Mouse (Mus musculus) small intestine, adult 2 months (tissue): ENCODE data around the gene Fign. TPM values are rescaled to one million over a fixed set of nuclear protein-coding genes. Genes with fewer than 3 reads are reported as not detected.

Experiments used
- H3K27ac ChIP-seq: fragments of 200-500 bp; 2 replicates; pipeline ENCODE4 v1.5.1; 2012; ENCODE audit warnings: low read depth, low read length, control low read depth, inconsistent platforms; ENCODE audit not compliant: insufficient read depth
- H3K27me3 ChIP-seq: fragments of 200-500 bp; 2 replicates; pipeline ENCODE4 v1.6.1; 2012; ENCODE audit warnings: mild to moderate bottlenecking, moderate library complexity, low read length, inconsistent platforms; ENCODE audit not compliant: control insufficient read depth, insufficient read depth
- H3K36me3 ChIP-seq: fragments of 200-500 bp; 2 replicates; pipeline ENCODE4 v1.6.1; 2012; ENCODE audit warnings: mild to moderate bottlenecking, low read length, control low read depth, inconsistent platforms; ENCODE audit not compliant: control insufficient read depth, insufficient read depth
- H3K4me1 ChIP-seq: fragments of 200-500 bp; 2 replicates; pipeline ENCODE4 v1.6.1; 2012; ENCODE audit warnings: low read length, inconsistent platforms, mixed read lengths; ENCODE audit not compliant: control insufficient read depth, insufficient read depth, insufficient read length
- H3K4me3 ChIP-seq: fragments of 200-500 bp; 2 replicates; pipeline ENCODE4 v1.5.1; 2012; ENCODE audit warnings: low read depth, mild to moderate bottlenecking, control low read depth, inconsistent platforms, low read length, moderate library complexity
- CTCF ChIP-seq: fragments of 200-500 bp; IDR thresholded peaks from 2 replicates; pipeline ENCODE4 v1.5.1; 2012; ENCODE audit warnings: low read depth, mild to moderate bottlenecking, control low read depth, inconsistent platforms, low read length, moderate library complexity, mixed read lengths; ENCODE audit not compliant: insufficient replicate concordance, insufficient read length; ENCODE audit errors: extremely low read depth
- POLR2A ChIP-seq: fragments of 200-500 bp; IDR thresholded peaks from 2 replicates; pipeline ENCODE4 v1.6.1; 2012; ENCODE audit warnings: low read depth, mild to moderate bottlenecking, control low read depth, inconsistent platforms, low read length, moderate library complexity
- WGBS: fragments of 180-500 bp; shearing (Covaris S2); methylation state at CpG from one replicate; pipeline ENCODE4 v1.1.7; 2018; 5-methylcytosine and 5-hydroxymethylcytosine counted together
- polyA plus RNA-seq: library from polyadenylated mRNA; depleted of rRNA; stranded (reverse); fragments of >200 nt; gene quantifications from 2 replicates; pipeline ENCODE4 v1.2.3, GENCODE M21; 2012

The Fign gene
- polyA plus RNA-seq, 1 experiment: 0.22 TPM

- no peak overlapping the region for H3K4me3 ChIP-seq
- WGBS: 62% methylated on average over 5 of the region's 5 CpGs
- no peaks in the 10 kb centered on the region for H3K36me3 ChIP-seq
- H3K27ac ChIP-seq: no peak overlapping the region
- TF ChIP-seq CTCF (no peak), POLR2A (no peak)
- H3K27me3 ChIP-seq: no peaks in the 10 kb centered on the region
- no peaks in the 10 kb centered on the region for H3K4me1 ChIP-seq
Observed at GRCm38 (mm10) chr2:64059477-64059876, 38.4 kb downstream of the Fign start.

- WGBS: 61% methylated on average over 2 of the region's 2 CpGs
- Histone ChIP-seq H3K4me1 (no peaks in the 10 kb centered on the region), H3K27ac (no peak overlapping the region), H3K27me3 (no peaks in the 10 kb centered on the region), H3K36me3 (no peaks in the 10 kb centered on the region), H3K4me3 (no peak overlapping the region)
- TF ChIP-seq POLR2A: no peak
- TF ChIP-seq CTCF: no peak
Observed at GRCm38 (mm10) chr2:64048142-64048541, 49.7 kb downstream of the Fign start.

GRCm38 (mm10) chr2:64043099-64043498 is 54.7 kb downstream of the Fign start:
- H3K4me3 ChIP-seq: no peak overlapping the region
- TF ChIP-seq POLR2A (no peak), CTCF (no peak)
- WGBS: 71% methylated on average over 3 of the region's 3 CpGs
- H3K36me3 ChIP-seq: no peaks in the 10 kb centered on the region
- H3K27me3 ChIP-seq: no peaks in the 10 kb centered on the region
- H3K27ac ChIP-seq: no peak overlapping the region
- H3K4me1 ChIP-seq: no peaks in the 10 kb centered on the region

GRCm38 (mm10) chr2:64035393-64035792 is 62.4 kb downstream of the Fign start:
- WGBS: 71% methylated on average over 3 of the region's 3 CpGs
- Histone ChIP-seq H3K36me3 (no peaks in the 10 kb centered on the region), H3K4me1 (no peaks in the 10 kb centered on the region), H3K27me3 (no peaks in the 10 kb centered on the region), H3K27ac (no peak overlapping the region), H3K4me3 (no peak overlapping the region)
- TF ChIP-seq CTCF: no peak
- TF ChIP-seq POLR2A: no peak

GRCm38 (mm10) chr2:64033871-64034270 is 64.0 kb downstream of the Fign start:
- Histone ChIP-seq H3K4me3 (no peak overlapping the region), H3K27me3 (no peaks in the 10 kb centered on the region), H3K27ac (no peak overlapping the region), H3K36me3 (no peaks in the 10 kb centered on the region), H3K4me1 (no peaks in the 10 kb centered on the region)
- 77% methylated on average over 3 of the region's 3 CpGs for WGBS
- no peak for TF ChIP-seq CTCF
- no peak for TF ChIP-seq POLR2A

GRCm38 (mm10) chr2:64025961-64026360 is 71.9 kb downstream of the Fign start:
- TF ChIP-seq POLR2A: no peak
- TF ChIP-seq CTCF: no peak
- H3K4me1 ChIP-seq: no peaks in the 10 kb centered on the region
- no peaks in the 10 kb centered on the region for H3K27me3 ChIP-seq
- 81% methylated on average over 4 of the region's 4 CpGs for WGBS
- no peaks in the 10 kb centered on the region for H3K36me3 ChIP-seq
- H3K4me3 ChIP-seq: no peak overlapping the region
- no peak overlapping the region for H3K27ac ChIP-seq

- Histone ChIP-seq H3K27me3 (no peaks in the 10 kb centered on the region), H3K36me3 (no peaks in the 10 kb centered on the region), H3K27ac (no peak overlapping the region), H3K4me3 (no peak overlapping the region), H3K4me1 (no peaks in the 10 kb centered on the region)
- TF ChIP-seq POLR2A (no peak), CTCF (no peak)
- WGBS: 76% methylated on average over 7 of the region's 7 CpGs
Observed at GRCm38 (mm10) chr2:63994304-63995023, 103.4 kb downstream of the Fign start.

- no peaks in the 10 kb centered on the region for H3K4me1 ChIP-seq
- 74% methylated on average over 2 of the region's 2 CpGs for WGBS
- H3K36me3 ChIP-seq: no peaks in the 10 kb centered on the region
- H3K27ac ChIP-seq: no peak overlapping the region
- TF ChIP-seq POLR2A: no peak
- TF ChIP-seq CTCF: no peak
- no peak overlapping the region for H3K4me3 ChIP-seq
- no peaks in the 10 kb centered on the region for H3K27me3 ChIP-seq
Observed at GRCm38 (mm10) chr2:63985426-63985825, 112.4 kb downstream of the Fign start.
